Mouse (Mus musculus) stomach, postnatal 0 days (tissue): ENCODE measurements at regions not wholly inside any gene's neighbourhood (a gene's known extent, or its start where the extent isn't known, plus 50 kb on each side); places are given as distances from the start of the nearest gene placed in this dataset.
"Not testable (repeated sequence)": the region's sequence is repeated elsewhere in the genome, so short reads cannot be mapped to it uniquely, and the experiment has no call there.

Experiments
- ATAC-seq: fragments of 200-750 bp; cut with Nextera tagmentation; 2 replicates; pipeline ENCODE4 v1.8.0; 2017; ENCODE audit not compliant: low FRiP score, low TSS enrichment
- DNase-seq: peaks from one replicate; pipeline ENCODE4 v3.0.0-alpha.2; 2016; ENCODE audit warnings: low spot score
- H3K27ac ChIP-seq: fragments of 300-500 bp; sonication (generic); replicated peaks from 2 replicates; pipeline ENCODE4 v1.5.1; 2014; ENCODE audit warnings: mild to moderate bottlenecking, control low read depth
- H3K27me3 ChIP-seq: fragments of 300-500 bp; sonication (generic); 2 replicates; pipeline ENCODE4 v1.6.1; 2014; ENCODE audit warnings: low read length; ENCODE audit not compliant: control insufficient read depth, insufficient read depth
- H3K36me3 ChIP-seq: fragments of 300-500 bp; sonication (generic); 2 replicates; pipeline ENCODE4 v1.6.1; 2014; ENCODE audit warnings: low read length, mixed read lengths; ENCODE audit not compliant: control insufficient read depth, insufficient read depth
- H3K4me1 ChIP-seq: fragments of 300-500 bp; sonication (generic); replicated peaks from 2 replicates; pipeline ENCODE4 v1.6.1; 2014; ENCODE audit warnings: antibody characterized with exemption; ENCODE audit not compliant: control insufficient read depth, insufficient read depth
- H3K4me2 ChIP-seq: fragments of 300-500 bp; sonication (generic); replicated peaks from 2 replicates; pipeline ENCODE4 v1.6.1; 2014; ENCODE audit warnings: low read depth, mild to moderate bottlenecking, control low read depth, moderate library complexity
- H3K4me3 ChIP-seq: fragments of 300-500 bp; sonication (generic); 2 replicates; pipeline ENCODE4 v1.5.1; 2014; ENCODE audit warnings: low read depth, low read length, control low read depth
- H3K9ac ChIP-seq: fragments of 300-500 bp; sonication (generic); 2 replicates; pipeline ENCODE4 v1.6.1; 2014; ENCODE audit warnings: mild to moderate bottlenecking, low read length, control low read depth, mixed read lengths
- H3K9me3 ChIP-seq: fragments of 300-500 bp; sonication (generic); 2 replicates; pipeline ENCODE4 v1.6.1; 2016; ENCODE audit warnings: low read length; ENCODE audit not compliant: control insufficient read depth
- CTCF ChIP-seq: IDR thresholded peaks from 2 replicates; pipeline ENCODE4 v1.5.1; 2016; ENCODE audit warnings: antibody characterized with exemption, low read depth, mild to moderate bottlenecking, moderate library complexity
- EP300 ChIP-seq: optimal IDR thresholded peaks from 2 replicates; pipeline ENCODE3; 2016; ENCODE audit warnings: antibody characterized with exemption
- WGBS: fragments of 180-500 bp; shearing (Covaris S2); extraction: QIAGEN DNeasy Blood & Tissue Kit; methylation state at CpG from one replicate; pipeline ENCODE4 v1.1.7; 2014; 5-methylcytosine and 5-hydroxymethylcytosine counted together

DNA sequence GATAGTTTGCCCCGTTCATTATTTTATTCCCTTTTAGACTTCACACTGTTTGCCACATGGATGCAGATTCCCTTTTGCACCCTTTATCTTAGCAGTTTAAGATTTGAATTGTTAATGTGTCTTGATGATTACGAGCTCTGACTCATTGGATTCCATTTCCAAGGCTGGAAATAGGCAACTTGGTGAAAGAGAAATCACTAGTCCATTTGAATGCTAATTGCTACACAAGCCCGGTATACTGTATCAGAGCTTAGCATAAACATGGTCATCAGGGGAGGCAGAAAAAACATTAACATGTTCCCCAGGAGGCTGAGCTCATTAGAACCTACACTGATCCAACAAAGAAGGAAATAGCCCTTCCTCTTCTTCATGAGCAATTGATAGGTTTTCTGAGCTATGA, 892.9 kb downstream of the Robo1 start:
- no peak for DNase-seq
- Histone ChIP-seq H3K4me2 (no peak overlapping the region), H3K4me1 (no peaks in the 10 kb centered on the region), H3K9me3 (no peaks in the 10 kb centered on the region), H3K4me3 (no peak overlapping the region), H3K9ac (no peak overlapping the region), H3K36me3 (no peaks in the 10 kb centered on the region), H3K27ac (no peak overlapping the region), H3K27me3 (no peaks in the 10 kb centered on the region)
- no peak for ATAC-seq
- 72% methylated on average over 3 of the region's 3 CpGs for WGBS
- no peak for TF ChIP-seq EP300
- TF ChIP-seq CTCF, result no peak

DNA sequence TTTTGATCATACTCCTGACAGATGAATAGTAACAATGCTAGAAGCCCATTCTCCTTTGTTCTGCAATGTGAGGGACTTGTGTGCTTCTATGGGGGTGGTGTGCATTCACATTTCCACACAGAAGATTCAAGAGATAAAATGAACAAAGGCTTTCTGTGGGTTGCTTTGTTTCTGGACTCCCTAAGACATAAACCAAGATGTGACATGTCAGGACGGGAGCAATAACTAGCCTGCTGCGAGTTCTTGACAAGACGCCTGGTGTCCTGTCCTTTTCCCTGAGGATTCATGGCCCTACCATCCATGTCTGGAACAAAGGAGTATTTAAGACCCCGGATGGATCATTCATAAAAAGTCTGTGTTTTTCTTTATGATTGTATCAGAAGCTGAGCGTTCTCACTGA, 874.7 kb downstream of the Robo1 start:
- Histone ChIP-seq H3K4me1 (no peaks in the 10 kb centered on the region), H3K36me3 (no peaks in the 10 kb centered on the region), H3K27me3 (no peaks in the 10 kb centered on the region), H3K9me3 (no peaks in the 10 kb centered on the region), H3K4me2 (no peak overlapping the region), H3K27ac (no peak overlapping the region), H3K9ac (no peak overlapping the region), H3K4me3 (no peak overlapping the region)
- ATAC-seq, result no peak
- TF ChIP-seq EP300 (no peak), CTCF (no peak)
- 75% methylated on average over 5 of the region's 5 CpGs for whole genome bisulfite sequencing
- no peak for DNase-seq

DNA sequence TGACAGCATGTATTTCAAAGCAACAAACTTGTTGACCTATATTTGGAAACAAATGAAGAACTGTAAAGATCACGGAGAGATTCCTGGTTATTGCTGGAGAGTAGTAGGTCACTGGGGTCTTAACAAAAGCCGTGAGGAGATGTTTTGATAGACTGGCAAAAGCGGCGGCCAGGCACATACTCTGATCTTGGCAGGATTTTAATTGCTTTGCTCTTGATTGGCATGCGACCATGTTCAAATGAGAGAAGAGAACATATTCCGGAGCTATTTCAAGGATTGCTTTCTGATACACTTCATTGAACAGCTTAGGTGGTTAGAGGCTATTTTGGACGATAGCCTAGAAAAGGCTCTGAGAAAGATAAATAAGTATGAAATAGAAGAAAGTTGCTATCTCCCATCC, 874.2 kb downstream of the Robo1 start:
- Histone ChIP-seq H3K36me3 (no peaks in the 10 kb centered on the region), H3K4me1 (no peaks in the 10 kb centered on the region), H3K27ac (no peak overlapping the region), H3K9ac (no peak overlapping the region), H3K4me3 (no peak overlapping the region), H3K4me2 (no peak overlapping the region), H3K9me3 (no peaks in the 10 kb centered on the region), H3K27me3 (no peaks in the 10 kb centered on the region)
- 89% methylated on average over 7 of the region's 7 CpGs for WGBS
- TF ChIP-seq CTCF (no peak), EP300 (no peak)
- no peak for ATAC-seq
- no peak for DNase-seq

DNA sequence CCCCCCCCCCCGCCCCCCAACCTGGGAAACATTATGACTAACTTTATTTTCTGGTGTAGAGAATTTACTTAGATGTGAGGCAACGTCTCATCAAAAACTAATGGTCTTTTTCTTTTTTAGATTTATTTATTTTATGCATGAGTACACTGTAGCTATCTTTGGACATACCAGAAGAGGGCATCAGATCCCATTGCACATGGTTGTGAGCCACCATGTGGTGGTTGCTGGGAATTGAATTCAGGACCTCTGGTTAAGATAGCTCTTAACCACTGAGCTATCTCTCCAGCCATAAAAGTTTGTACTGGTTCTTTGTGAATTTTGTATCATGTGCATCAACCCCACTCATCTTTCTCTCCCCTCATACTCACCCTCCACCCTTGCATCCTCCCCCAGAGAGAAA, 847.3 kb downstream of the Robo1 start:
- no peak for DNase-seq
- 58% methylated on average over 1 of the region's 2 CpGs for WGBS

DNA sequence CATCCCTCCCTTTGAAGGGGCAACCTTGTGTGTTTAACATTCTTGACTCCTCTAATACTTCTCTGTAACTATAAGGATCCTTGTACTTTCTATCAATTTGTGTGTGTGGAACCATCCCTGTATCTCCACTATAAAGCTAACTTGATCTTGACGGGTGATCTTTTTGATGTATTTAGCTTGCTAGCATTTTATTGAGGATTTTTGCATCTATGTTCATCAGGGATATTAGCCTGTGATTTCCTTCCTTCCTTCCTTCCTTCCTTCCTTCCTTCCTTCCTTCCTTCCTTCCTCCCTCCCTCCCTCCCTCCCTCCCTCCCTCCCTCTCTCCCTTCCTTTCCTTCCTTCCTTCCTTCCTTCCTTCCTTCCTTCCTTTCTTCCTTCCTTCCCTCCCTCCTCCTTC, 819.8 kb downstream of the Robo1 start:
- H3K36me3 ChIP-seq, result not testable (repeated sequence)
- 83% methylated on average over 1 of the region's 1 CpGs for WGBS

More for the DNA sequence above, 847.3 kb downstream of the Robo1 start:
- Histone ChIP-seq H3K9me3 (no peaks in the 10 kb centered on the region), H3K4me2 (no peak overlapping the region), H3K4me3 (no peak overlapping the region), H3K36me3 (no peaks in the 10 kb centered on the region), H3K27me3 (no peaks in the 10 kb centered on the region), H3K9ac (no peak overlapping the region), H3K27ac (no peak overlapping the region), H3K4me1 (no peaks in the 10 kb centered on the region)
- no peak for ATAC-seq
- TF ChIP-seq CTCF (peak; percentile 71), EP300 (no peak)

DNA sequence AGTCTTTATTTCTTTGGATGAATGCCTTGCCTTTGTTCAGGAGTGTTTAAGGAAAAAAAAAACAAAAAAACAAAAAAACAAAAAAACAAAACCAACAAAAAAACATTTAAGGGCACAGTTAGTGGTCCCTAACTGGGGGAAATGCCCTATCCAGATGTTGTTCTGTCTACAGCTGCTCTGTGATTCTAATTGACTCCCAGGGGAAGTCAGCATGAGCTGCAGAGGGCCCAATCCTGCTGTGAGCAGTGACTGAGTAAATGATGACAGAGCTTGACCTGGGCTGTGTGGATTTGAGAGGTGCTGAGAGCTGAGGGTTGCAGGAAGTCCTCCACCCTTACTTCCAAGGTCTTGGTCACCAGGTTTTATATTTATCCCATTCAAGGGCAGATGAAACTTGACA, 812.5 kb downstream of the Robo1 start:
- Histone ChIP-seq H3K9me3 (no peaks in the 10 kb centered on the region), H3K9ac (no peak overlapping the region), H3K4me2 (no peak overlapping the region), H3K4me3 (no peak overlapping the region), H3K36me3 (no peaks in the 10 kb centered on the region), H3K4me1 (no peaks in the 10 kb centered on the region), H3K27me3 (no peaks in the 10 kb centered on the region), H3K27ac (no peak overlapping the region)
- TF ChIP-seq EP300 (no peak), CTCF (no peak)
- no peak for ATAC-seq
- no peak for DNase-seq

More for the DNA sequence above, 819.8 kb downstream of the Robo1 start:
- not testable (repeated sequence) for H3K9ac ChIP-seq, H3K9me3 ChIP-seq, H3K4me3 ChIP-seq, H3K27ac ChIP-seq, DNase-seq, ATAC-seq, H3K4me1 ChIP-seq, H3K27me3 ChIP-seq, H3K4me2 ChIP-seq
